Mouse (Mus musculus): ENCODE results near the gene Syn3.

DNA sequence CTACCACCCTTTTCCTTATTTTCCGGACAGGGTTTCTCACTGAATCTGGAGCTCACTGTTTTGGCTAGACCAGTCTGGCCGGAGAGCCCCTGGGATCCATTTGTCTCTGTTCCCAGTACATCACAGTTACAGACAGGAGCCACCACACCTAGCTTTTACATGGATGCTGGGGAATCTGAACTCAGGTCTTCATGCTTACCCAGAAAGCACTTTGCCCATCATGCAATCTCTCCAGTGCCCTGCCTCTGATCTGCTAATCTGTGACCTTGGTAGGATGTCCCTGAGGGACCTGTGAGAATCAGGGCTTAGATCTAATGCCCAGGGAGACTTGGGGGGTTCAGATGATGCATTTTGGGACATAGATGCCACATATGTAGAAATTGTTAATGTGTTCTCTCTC lies 373.3 kb downstream of the Syn3 start:
- TF ChIP-seq CTCF (IDR thresholded peaks at IDR 0.05; ENCODE audit: extremely low read depth, insufficient read depth, insufficient read length, insufficient replicate concordance) (no peak), POLR2A (IDR thresholded peaks at IDR 0.05; ENCODE audit: low read depth, low read length) (no peak)
